Mouse (Mus musculus) MEL (cell line): ENCODE data around the gene Prkd2. TPM values are rescaled to one million over a fixed set of nuclear protein-coding genes. Genes with fewer than 3 reads are reported as not detected.

Experiments used
- DNase-seq: peaks from one replicate; pipeline ENCODE4 v3.0.0; 2011; ENCODE audit warnings: low read depth, low spot score
- H3K27ac ChIP-seq: 2 replicates; pipeline ENCODE4 v1.5.1; 2012; ENCODE audit warnings: low read depth, mild to moderate bottlenecking, control low read depth, low read length, moderate library complexity; ENCODE audit not compliant: control insufficient read depth
- H3K27me3 ChIP-seq, 2 experiments: fragments of 150-350 bp in 1 of 2; sonication (generic) in 1 of 2; 2 replicates each; pipeline ENCODE4 v1.6.1; 2012; ENCODE audit warnings: low read length in 2 of 2, mild to moderate bottlenecking in 2 of 2, improper control_type of control experiment in 1 of 2, moderate library complexity in 1 of 2; ENCODE audit not compliant: insufficient read depth in 2 of 2, control insufficient read depth in 1 of 2
- H3K36me3 ChIP-seq, 2 experiments: 2 replicates each; pipeline ENCODE4 v1.6.1; 2012 to 2014; ENCODE audit warnings: low read length in 2 of 2, improper control_type of control experiment in 1 of 2, inconsistent platforms in 1 of 2, mild to moderate bottlenecking in 1 of 2; ENCODE audit not compliant: insufficient read depth in 2 of 2, control insufficient read depth in 1 of 2
- H3K4me1 ChIP-seq, 2 experiments: fragments of 150-350 bp in 1 of 2; sonication (generic) in 1 of 2; 2 replicates each; pipeline ENCODE4 v1.6.1; 2012; ENCODE audit warnings: low read length in 2 of 2, improper control_type of control experiment in 1 of 2, mild to moderate bottlenecking in 1 of 2; ENCODE audit not compliant: insufficient read depth in 2 of 2, control insufficient read depth in 1 of 2
- H3K4me3 ChIP-seq, 2 experiments: fragments of 150-350 bp in 1 of 2; sonication (generic) in 1 of 2; 2 replicates each; pipeline ENCODE4 v1.5.1; 2012; ENCODE audit warnings: low read depth in 2 of 2, low read length in 2 of 2, mild to moderate bottlenecking in 2 of 2, moderate library complexity in 2 of 2, control low read depth in 1 of 2, improper control_type of control experiment in 1 of 2; ENCODE audit not compliant: control insufficient read depth in 1 of 2, insufficient read depth in 1 of 2
- H3K79me2 ChIP-seq: 2 replicates; pipeline ENCODE4 v1.6.1; 2012; ENCODE audit warnings: mild to moderate bottlenecking, low read length, moderate library complexity; ENCODE audit not compliant: control insufficient read depth, poor library complexity, insufficient read depth
- H3K9ac ChIP-seq: 2 replicates; pipeline ENCODE4 v1.6.1; 2012; ENCODE audit warnings: low read depth, mild to moderate bottlenecking, control low read depth, low read length, moderate library complexity; ENCODE audit not compliant: control insufficient read depth, poor library complexity, severe bottlenecking
- H3K9me3 ChIP-seq: fragments of 150-350 bp; sonication (generic); replicated peaks from 2 replicates; pipeline ENCODE4 v1.6.1; 2012; ENCODE audit warnings: mild to moderate bottlenecking, low read length, improper control_type of control experiment, moderate library complexity; ENCODE audit not compliant: insufficient read depth
- BHLHE40 ChIP-seq: IDR thresholded peaks from 2 replicates; pipeline ENCODE4 v1.6.1; 2012; ENCODE audit warnings: low read depth, mild to moderate bottlenecking, inconsistent platforms, low read length, improper control_type of control experiment, borderline replicate concordance
- CTCF ChIP-seq, 3 experiments: IDR thresholded peaks in 2 of 3; conservative IDR thresholded peaks in 1 of 3; 2 replicates each; pipeline ENCODE4 v1.5.1; 2011 to 2012; ENCODE audit warnings: low read length in 3 of 3, low read depth in 2 of 3, mild to moderate bottlenecking in 2 of 3, improper control_type of control experiment in 1 of 3, inconsistent platforms in 1 of 3, mixed read lengths in 1 of 3, moderate library complexity in 1 of 3; ENCODE audit not compliant: control insufficient read depth in 1 of 3, insufficient read depth in 1 of 3, poor library complexity in 1 of 3, severe bottlenecking in 1 of 3
- EP300 ChIP-seq, 2 experiments: IDR thresholded peaks; 2 replicates each; pipeline ENCODE4 v1.6.1; 2011; ENCODE audit warnings: improper control_type of control experiment in 2 of 2, low read length in 2 of 2, low read depth in 1 of 2, mild to moderate bottlenecking in 1 of 2
- ETS1 ChIP-seq: IDR thresholded peaks from 2 replicates; pipeline ENCODE4 v1.6.1; 2012; ENCODE audit warnings: low read depth, mild to moderate bottlenecking, inconsistent platforms, low read length, improper control_type of control experiment, moderate library complexity
- HCFC1 ChIP-seq: IDR thresholded peaks from 2 replicates; pipeline ENCODE4 v1.6.1; 2012; ENCODE audit warnings: low read depth, mild to moderate bottlenecking, inconsistent platforms, low read length, improper control_type of control experiment, moderate library complexity
- KAT2A ChIP-seq: conservative IDR thresholded peaks from 2 replicates; pipeline ENCODE4 v1.6.1; 2012; ENCODE audit warnings: low read depth, low read length, improper control_type of control experiment, inconsistent platforms
- MAZ ChIP-seq: IDR thresholded peaks from 2 replicates; pipeline ENCODE4 v1.6.1; 2012; ENCODE audit warnings: low read depth, mild to moderate bottlenecking, inconsistent platforms, low read length, improper control_type of control experiment
- MEF2A ChIP-seq: IDR thresholded peaks from 2 replicates; pipeline ENCODE4 v1.6.1; 2014; ENCODE audit warnings: low read depth, mild to moderate bottlenecking, inconsistent platforms, low read length, improper control_type of control experiment; ENCODE audit not compliant: poor library complexity, insufficient replicate concordance, severe bottlenecking; ENCODE audit errors: extremely low read depth
- NELFE ChIP-seq: IDR thresholded peaks from 2 replicates; pipeline ENCODE4 v1.6.1; 2011; ENCODE audit warnings: low read depth, low read length, improper control_type of control experiment
- POLR2A ChIP-seq, 2 experiments: IDR thresholded peaks; 2 replicates each; pipeline ENCODE4 v1.6.1; 2011 to 2012; ENCODE audit warnings: low read length in 2 of 2, mild to moderate bottlenecking in 2 of 2, control low read depth in 1 of 2, improper control_type of control experiment in 1 of 2, low read depth in 1 of 2, moderate library complexity in 1 of 2; ENCODE audit not compliant: control insufficient read depth in 1 of 2, insufficient read depth in 1 of 2, poor library complexity in 1 of 2
- POLR2AphosphoS2 ChIP-seq: IDR thresholded peaks from 2 replicates; pipeline ENCODE4 v1.6.1; 2011; ENCODE audit warnings: low read length, improper control_type of control experiment
- RAD21 ChIP-seq: IDR thresholded peaks from 2 replicates; pipeline ENCODE4 v1.6.1; 2011; ENCODE audit warnings: mild to moderate bottlenecking, low read depth, low read length, improper control_type of control experiment
- RCOR1 ChIP-seq: IDR thresholded peaks from 2 replicates; pipeline ENCODE4 v1.6.1; 2012; ENCODE audit warnings: low read depth, mild to moderate bottlenecking, inconsistent platforms, low read length, improper control_type of control experiment
- SIN3A ChIP-seq: IDR thresholded peaks from 2 replicates; pipeline ENCODE4 v1.6.1; 2012; ENCODE audit warnings: low read length, improper control_type of control experiment, inconsistent platforms
- SMC3 ChIP-seq: IDR thresholded peaks from 2 replicates; pipeline ENCODE4 v1.6.1; 2011; ENCODE audit warnings: low read depth, low read length, improper control_type of control experiment
- USF1 ChIP-seq: IDR thresholded peaks from 2 replicates; pipeline ENCODE4 v1.6.1; 2014; ENCODE audit warnings: low read depth, mild to moderate bottlenecking, inconsistent platforms, low read length, improper control_type of control experiment, moderate library complexity
- ZC3H11A ChIP-seq: IDR thresholded peaks from 2 replicates; pipeline ENCODE4 v1.6.1; 2012; ENCODE audit warnings: low read depth, mild to moderate bottlenecking, inconsistent platforms, low read length, improper control_type of control experiment
- ZKSCAN1 ChIP-seq: IDR thresholded peaks from 2 replicates; pipeline ENCODE4 v1.6.1; 2012; ENCODE audit warnings: low read depth, mild to moderate bottlenecking, inconsistent platforms, low read length, improper control_type of control experiment, moderate library complexity
- polyA plus RNA-seq, 2 experiments: library from polyadenylated mRNA; stranded (reverse) in 1 of 2; unstranded in 1 of 2; fragments of >175 nt in 1 of 2; fragments of >200 nt in 1 of 2; gene quantifications; 2 replicates each; pipeline versions ENCODE4 v1.2.1 to v1.2.4; 2012; ENCODE audit warnings: low replicate concordance in 2 of 2, low read depth in 1 of 2; ENCODE audit not compliant: insufficient read length in 2 of 2, insufficient read depth in 1 of 2, missing spikeins in 1 of 2
- total RNA-seq: library from RNA; depleted of rRNA; stranded (reverse); fragments of 300-350 nt; gene quantifications from 2 replicates; pipeline ENCODE4 v1.2.3, GENCODE M21; 2012

Gene Prkd2
- total and polyA plus RNA-seq, 3 experiments, result 2.9 to 8.7 TPM; not detected in 1

DNA sequence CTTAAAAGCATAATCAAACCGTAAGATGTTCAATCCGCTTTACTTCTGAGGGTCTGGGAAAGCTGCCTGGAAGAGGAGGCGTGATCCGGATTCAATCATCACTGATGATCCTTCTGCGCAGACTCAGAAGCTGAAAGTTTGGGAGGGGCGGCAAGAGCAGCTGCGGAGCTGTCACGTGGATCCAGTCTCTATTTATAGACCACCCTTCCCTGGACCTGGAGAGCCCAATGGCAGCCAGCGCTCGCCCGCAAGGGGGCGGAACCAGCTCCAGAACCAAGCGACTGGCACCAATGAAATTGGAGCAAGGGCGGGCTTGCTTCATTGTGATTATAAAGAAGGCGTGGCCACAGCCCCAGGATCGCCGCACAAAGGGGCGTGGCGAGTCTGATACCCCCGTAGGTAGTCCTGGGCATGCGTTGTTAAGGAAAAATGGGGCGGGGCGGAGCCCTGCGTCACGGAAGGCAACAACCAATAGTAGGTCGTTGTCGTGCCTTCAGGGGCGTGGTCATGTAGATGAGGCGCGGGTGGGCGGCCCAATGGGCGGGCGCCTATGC is 32.1 kb downstream of the Prkd2 start (continued):
- no peak for TF ChIP-seq RAD21
- TF ChIP-seq POLR2A (IDR thresholded peaks at IDR 0.05; ENCODE audit: control insufficient read depth in 1 of 2, insufficient read depth in 1 of 2, low read depth in 1 of 2, low read length in 2 of 2, poor library complexity in 1 of 2), result no peak
- peak; percentile 43 for TF ChIP-seq SIN3A
- no peak; a peak in 1 of 6 replicates for TF ChIP-seq CTCF (IDR thresholded peaks at IDR 0.05 in 2 of 3, conservative IDR thresholded peaks at IDR 0.05 in 1 of 3; ENCODE audit: control insufficient read depth in 1 of 3, insufficient read depth in 1 of 3, low read depth in 2 of 3, low read length in 3 of 3, poor library complexity in 1 of 3, severe bottlenecking in 1 of 3)
- peak; percentile 85; the same call in 1 of the 2 replicates for TF ChIP-seq BHLHE40
- TF ChIP-seq ETS1, result peak; percentile 50; the same call in 1 of the 2 replicates
- no peak for TF ChIP-seq NELFE
- TF ChIP-seq MEF2A, result peak; percentile 90

DNA sequence AGATGAGACGGTGACA is 32.4 kb downstream of the Prkd2 start, which contains the start of gene Dact3:
Gene Dact3, plus strand, starts transcription at position 8 of the 16 bp plus-strand sequence.
- Histone ChIP-seq H3K79me2 (no peaks in the 10 kb centered on the region; the same call in 1 of the 2 replicates), H3K36me3 (peaks cover 0 to 4% of the 10 kb centered on the region in 2 experiments; a peak in 2 of 4 replicates), H3K4me3 (peak within 1 kb of the TSS; percentile 61 to 73), H3K4me1 (no peaks in the 10 kb centered on the region; a peak in 1 of 4 replicates)
- TF ChIP-seq BHLHE40 (no peak), ETS1 (no peak), KAT2A (no peak), USF1 (no peak)
- TF ChIP-seq, all 39 proteins: peak for 0
- DNase-seq, result no peak
- Histone ChIP-seq H3K9me3 (no peaks in the 10 kb centered on the region), H3K27me3 (no peaks in the 10 kb centered on the region), H3K27ac (peak within 1 kb of the TSS; percentile 11), H3K9ac (peak within 1 kb of the TSS; percentile 72)

DNA sequence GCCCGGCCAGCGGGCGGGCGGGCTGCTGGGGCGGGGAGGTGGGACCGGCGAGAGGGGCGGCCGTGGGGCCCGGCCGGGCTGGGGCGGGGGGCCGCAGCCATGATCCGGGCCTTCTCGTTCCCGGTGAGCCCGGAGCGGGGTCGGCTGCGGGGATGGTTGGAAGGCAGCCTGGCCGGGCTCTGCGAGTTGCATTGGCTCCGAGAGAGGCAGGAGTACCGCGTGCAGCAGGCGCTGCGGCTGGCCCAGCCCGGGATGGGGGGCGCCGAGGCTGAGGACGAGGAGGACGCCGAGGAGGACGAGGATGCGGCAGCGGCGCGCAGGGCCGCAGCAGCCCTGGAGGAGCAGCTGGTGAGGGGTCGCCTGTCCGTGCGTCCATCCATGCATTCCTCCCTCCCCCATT is 32.6 kb downstream of the Prkd2 start:
- Histone ChIP-seq H3K27ac (no peak overlapping the region), H3K79me2 (no peaks in the 10 kb centered on the region; the same call in 1 of the 2 replicates), H3K4me1 (no peaks in the 10 kb centered on the region; a peak in 1 of 4 replicates), H3K4me3 (peak overlapping the region; percentile 61 to 73), H3K27me3 (no peaks in the 10 kb centered on the region), H3K9me3 (no peaks in the 10 kb centered on the region), H3K9ac (peak overlapping the region; percentile 72), H3K36me3 (peaks cover 0 to 4% of the 10 kb centered on the region in 2 experiments; a peak in 2 of 4 replicates)
- no peak for DNase-seq
- TF ChIP-seq RCOR1 (no peak), EP300 (IDR thresholded peaks at IDR 0.05; ENCODE audit: low read depth in 1 of 2, low read length in 2 of 2) (no peak), SMC3 (no peak), HCFC1 (no peak), MAZ (no peak), ZC3H11A (no peak), POLR2AphosphoS2 (no peak), NELFE (0 out of 2 replicates have a peak, but pooled peaks have one; percentile 6), ZKSCAN1 (no peak)
